Mouse (Mus musculus) G1E (cell line): Measurements from ENCODE around the gene Cxcl17. TPM values are rescaled to one million over a fixed set of nuclear protein-coding genes. Genes with fewer than 3 reads are reported as not detected.
A peak's percentile ranks its signal among the peaks of the same experiment; 100 is the strongest.

ENCODE experiments used
- ATAC-seq: 2 replicates; pipeline ENCODE4 v1.8.0; 2016; ENCODE audit warnings: mild to moderate bottlenecking; ENCODE audit not compliant: insufficient number of reproducible peaks, poor library complexity, low FRiP score, severe bottlenecking; ENCODE audit errors: extremely low read depth
- DNase-seq: peaks from one replicate; pipeline ENCODE4 v3.0.0; 2012; ENCODE audit warnings: low spot score
- H3K27me3 ChIP-seq: 2 replicates; pipeline ENCODE4 v1.6.1; 2012; ENCODE audit warnings: mild to moderate bottlenecking, low read length, inconsistent platforms; ENCODE audit not compliant: insufficient read depth
- H3K36me3 ChIP-seq: replicated peaks from 2 replicates; pipeline ENCODE3; 2012; ENCODE audit warnings: mild to moderate bottlenecking, inconsistent platforms
- H3K4me1 ChIP-seq: 2 replicates; pipeline ENCODE4 v1.6.1; 2012; ENCODE audit warnings: low read depth, low read length, inconsistent platforms, mixed read lengths; ENCODE audit not compliant: insufficient read depth
- H3K4me3 ChIP-seq: 2 replicates; pipeline ENCODE4 v1.5.1; 2012; ENCODE audit warnings: low read depth, mild to moderate bottlenecking, inconsistent platforms, low read length, moderate library complexity, mixed read lengths
- H3K9me3 ChIP-seq: replicated peaks from 2 replicates; pipeline ENCODE4 v1.6.1; 2012; ENCODE audit warnings: inconsistent platforms
- CTCF ChIP-seq: IDR thresholded peaks from 2 replicates; pipeline ENCODE4 v1.5.1; 2012; ENCODE audit warnings: low read depth, low read length, inconsistent platforms, mixed read lengths
- GATA1 ChIP-seq: IDR thresholded peaks from 2 replicates; pipeline ENCODE4 v1.6.1; 2012; ENCODE audit warnings: borderline replicate concordance, low read length, inconsistent platforms, mixed read lengths
- GATA2 ChIP-seq: IDR thresholded peaks from 2 replicates; pipeline ENCODE4 v1.6.1; 2012; ENCODE audit warnings: low read depth, low read length, inconsistent platforms, borderline replicate concordance
- POLR2AphosphoS5 ChIP-seq: IDR thresholded peaks from 2 replicates; pipeline ENCODE4 v1.6.1; 2012; ENCODE audit warnings: low read depth, low read length, inconsistent platforms; ENCODE audit not compliant: insufficient replicate concordance
- TAL1 ChIP-seq: conservative IDR thresholded peaks from 2 replicates; pipeline ENCODE4 v1.6.1; 2012; ENCODE audit warnings: low read depth, low read length, inconsistent platforms, mixed read lengths
- polyA plus RNA-seq: library from polyadenylated mRNA; stranded (reverse); fragments of >175 nt; gene quantifications from 2 replicates; pipeline ENCODE4 v1.2.3, GENCODE M21; 2012
- total RNA-seq, 2 experiments: library from RNA; stranded (forward) in 1 of 2; stranded (reverse) in 1 of 2; fragments of 200-1000 nt in 1 of 2; fragments of >200 nt in 1 of 2; fragmentation: Nextera tagmentation in 1 of 2; gene quantifications; 2 replicates each; pipeline ENCODE4 v1.2.3; 2014 to 2017

Gene Cxcl17
- total and polyA plus RNA-seq, 3 experiments = not detected

DNA sequence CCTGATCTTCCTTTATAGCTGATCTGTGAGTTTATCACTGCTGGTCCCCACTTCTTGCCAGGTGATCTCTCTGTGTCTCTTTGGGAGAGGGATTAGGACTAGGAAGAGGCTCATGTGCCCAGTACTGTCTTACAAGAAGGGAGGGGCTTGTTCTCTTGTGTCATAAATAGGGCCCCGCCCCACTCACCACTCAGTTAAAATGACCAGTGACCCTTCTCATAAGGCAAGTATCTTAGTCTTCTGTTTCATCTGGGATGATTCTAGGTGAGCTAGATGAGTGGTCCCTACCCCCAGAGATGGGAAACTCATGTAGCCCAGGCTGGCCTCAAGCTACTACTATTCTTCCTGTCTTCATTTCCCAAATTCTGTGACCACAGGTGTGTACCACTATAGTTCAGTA, 14.1 kb downstream of the Cxcl17 start, which contains the start of gene Lipe:
Gene Lipe, minus strand, starts transcription at position 101 of the 400 bp plus-strand sequence.
- Histone ChIP-seq H3K36me3 (peaks cover 28% of the 10 kb centered on the region), H3K4me1 (peaks cover 40% of the 10 kb centered on the region), H3K27me3 (no peaks in the 10 kb centered on the region), H3K9me3 (no peaks in the 10 kb centered on the region), H3K4me3 (no peak within 1 kb of the TSS)
- ATAC-seq (no peak), DNase-seq (no peak)
- TF ChIP-seq GATA2 (no peak), GATA1 (no peak), POLR2AphosphoS5 (no peak), TAL1 (no peak), CTCF (no peak)

DNA sequence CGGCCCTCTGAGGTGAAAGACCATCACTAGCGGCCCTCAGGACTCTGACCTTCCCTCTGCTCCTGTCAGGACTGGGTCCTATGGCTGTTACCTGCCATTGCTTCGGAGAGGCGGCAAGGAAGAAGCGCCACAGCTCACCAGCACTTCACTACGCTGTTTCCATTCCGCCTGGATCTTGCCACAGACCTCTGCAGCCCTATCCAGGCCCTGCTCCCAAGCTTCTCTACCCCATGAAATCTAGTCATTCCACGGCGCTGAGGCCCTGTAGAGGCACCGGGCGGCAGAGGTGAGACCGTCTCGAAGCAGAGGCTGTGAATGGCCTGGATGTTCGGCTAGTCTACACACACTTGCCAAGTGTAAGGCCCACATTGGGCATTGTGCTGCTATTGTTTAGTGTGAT, 16.1 kb downstream of the Cxcl17 start:
- Histone ChIP-seq H3K4me3 (peak overlapping the region; percentile 44; the same call in 1 of the 2 replicates), H3K27me3 (no peaks in the 10 kb centered on the region), H3K4me1 (peaks cover 53% of the 10 kb centered on the region), H3K36me3 (peaks cover 42% of the 10 kb centered on the region), H3K9me3 (no peaks in the 10 kb centered on the region)
- DNase-seq (no peak), ATAC-seq (no peak)
- TF ChIP-seq TAL1 (no peak), POLR2AphosphoS5 (no peak), GATA1 (no peak), CTCF (no peak), GATA2 (no peak)

DNA sequence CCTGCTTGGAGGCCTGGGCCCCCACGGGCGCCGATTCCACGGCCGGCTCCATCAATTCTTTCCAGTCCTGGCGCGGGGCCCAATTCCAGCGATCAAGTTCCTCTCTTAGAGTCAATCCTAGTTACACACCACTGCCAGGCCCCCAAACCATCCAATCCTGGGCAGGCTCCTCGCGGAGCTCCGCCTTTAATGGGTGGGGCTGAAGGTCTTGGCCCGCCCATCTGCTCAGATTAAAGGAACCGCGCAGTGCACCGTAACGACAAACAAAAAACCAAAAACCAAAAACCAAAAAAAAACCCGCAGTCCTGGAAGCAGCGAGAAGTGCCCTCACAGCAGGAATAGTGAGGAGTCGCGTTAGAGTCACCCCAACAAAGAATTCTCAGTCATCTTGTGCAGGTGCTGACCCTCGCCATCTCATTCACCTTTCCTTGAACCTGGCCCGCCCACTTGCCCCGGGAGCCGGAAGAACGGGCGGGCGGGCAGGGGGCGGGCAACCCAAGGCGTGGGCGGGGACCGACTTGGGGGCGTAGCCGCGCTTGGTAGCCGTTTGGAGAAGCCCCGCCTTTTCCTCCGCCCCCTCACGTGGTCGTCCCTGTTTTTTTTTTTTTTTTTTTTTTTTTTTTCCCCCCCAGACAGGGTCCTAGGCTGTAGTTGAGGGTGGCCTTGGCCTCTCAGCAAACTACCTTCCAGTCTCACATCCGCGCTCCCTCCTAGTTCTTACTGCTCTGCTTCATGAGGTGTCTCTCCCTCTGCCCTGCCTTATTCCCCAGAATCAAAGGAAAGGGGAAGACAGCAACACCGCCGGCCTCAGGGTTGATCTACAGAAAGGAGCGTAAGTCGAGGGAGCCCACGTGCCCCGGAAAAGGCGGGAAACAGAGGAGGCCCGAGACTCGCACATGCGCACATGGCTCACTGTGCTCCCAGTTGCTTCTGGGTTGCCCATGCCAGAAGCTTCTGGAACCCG, 16.8 kb downstream of the Cxcl17 start:
- H3K4me1 ChIP-seq = peaks cover 59% of the 10 kb centered on the region
- ATAC-seq = peak; percentile 97

DNA sequence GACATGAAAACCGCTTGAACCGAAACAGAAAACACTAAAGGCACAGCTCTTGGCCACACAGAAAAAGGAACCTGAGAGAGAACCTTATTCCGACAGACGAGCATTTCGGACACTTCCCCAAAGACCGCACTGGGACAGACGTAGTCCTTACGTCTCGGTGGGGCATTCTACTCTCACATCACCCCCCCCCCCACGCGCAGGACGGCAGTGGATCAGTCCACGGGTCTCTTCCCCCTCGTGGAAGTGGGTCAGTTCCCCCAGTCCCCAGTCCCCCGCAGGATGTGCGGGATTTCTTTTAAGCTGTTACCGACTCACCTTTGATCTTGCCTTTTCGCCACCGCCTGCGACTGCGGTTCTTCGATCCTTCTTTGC, 17.5 kb downstream of the Cxcl17 start:
- peaks cover 53% of the 10 kb centered on the region for H3K36me3 ChIP-seq
- no peaks in the 10 kb centered on the region for H3K27me3 ChIP-seq
- peak overlapping the region; percentile 76 for H3K4me3 ChIP-seq
- H3K9me3 ChIP-seq = no peaks in the 10 kb centered on the region
- DNase-seq (no peak), ATAC-seq (no peak)
- TF ChIP-seq POLR2AphosphoS5 = no peak
- no peak for TF ChIP-seq GATA1
- TF ChIP-seq TAL1 = no peak
- TF ChIP-seq CTCF = no peak
- no peak for TF ChIP-seq GATA2
- H3K4me1 ChIP-seq = peaks cover 66% of the 10 kb centered on the region

More for the DNA sequence above, 16.8 kb downstream of the Cxcl17 start:
- Histone ChIP-seq H3K36me3 (peaks cover 48% of the 10 kb centered on the region), H3K9me3 (no peaks in the 10 kb centered on the region), H3K4me3 (peak overlapping the region; percentile 76), H3K27me3 (no peaks in the 10 kb centered on the region)
- TF ChIP-seq POLR2AphosphoS5 (no peak), GATA1 (no peak), TAL1 (no peak), GATA2 (no peak), CTCF (no peak)
- DNase-seq = peak; percentile 98

DNA sequence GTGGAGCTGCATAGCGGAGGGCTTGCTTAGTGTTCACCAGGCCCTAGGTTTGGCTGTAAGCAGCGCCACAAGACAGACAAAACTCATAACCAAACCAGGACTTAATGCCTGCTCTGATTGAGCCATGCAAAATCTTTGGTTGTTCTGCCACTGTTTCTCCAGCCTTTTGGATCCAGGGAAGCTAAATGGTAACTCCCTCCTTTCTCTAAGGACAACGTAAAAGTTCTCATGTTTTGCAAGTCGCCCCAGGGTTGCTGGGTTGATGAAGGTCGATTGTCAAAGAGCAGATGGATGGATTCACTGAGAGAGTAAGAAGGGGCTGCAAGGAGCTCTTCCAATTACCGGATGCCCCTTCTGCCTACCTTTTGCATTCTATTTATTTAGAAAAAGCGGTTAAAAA, 17.9 kb downstream of the Cxcl17 start:
- no peak for DNase-seq
- Histone ChIP-seq H3K27me3 (no peaks in the 10 kb centered on the region), H3K4me3 (peak overlapping the region; percentile 76), H3K36me3 (peaks cover 53% of the 10 kb centered on the region), H3K9me3 (no peaks in the 10 kb centered on the region), H3K4me1 (peaks cover 70% of the 10 kb centered on the region)
- no peak for ATAC-seq
- no peak for TF ChIP-seq CTCF
- TF ChIP-seq POLR2AphosphoS5 = no peak
- no peak for TF ChIP-seq GATA1
- no peak for TF ChIP-seq GATA2
- TF ChIP-seq TAL1 = no peak

DNA sequence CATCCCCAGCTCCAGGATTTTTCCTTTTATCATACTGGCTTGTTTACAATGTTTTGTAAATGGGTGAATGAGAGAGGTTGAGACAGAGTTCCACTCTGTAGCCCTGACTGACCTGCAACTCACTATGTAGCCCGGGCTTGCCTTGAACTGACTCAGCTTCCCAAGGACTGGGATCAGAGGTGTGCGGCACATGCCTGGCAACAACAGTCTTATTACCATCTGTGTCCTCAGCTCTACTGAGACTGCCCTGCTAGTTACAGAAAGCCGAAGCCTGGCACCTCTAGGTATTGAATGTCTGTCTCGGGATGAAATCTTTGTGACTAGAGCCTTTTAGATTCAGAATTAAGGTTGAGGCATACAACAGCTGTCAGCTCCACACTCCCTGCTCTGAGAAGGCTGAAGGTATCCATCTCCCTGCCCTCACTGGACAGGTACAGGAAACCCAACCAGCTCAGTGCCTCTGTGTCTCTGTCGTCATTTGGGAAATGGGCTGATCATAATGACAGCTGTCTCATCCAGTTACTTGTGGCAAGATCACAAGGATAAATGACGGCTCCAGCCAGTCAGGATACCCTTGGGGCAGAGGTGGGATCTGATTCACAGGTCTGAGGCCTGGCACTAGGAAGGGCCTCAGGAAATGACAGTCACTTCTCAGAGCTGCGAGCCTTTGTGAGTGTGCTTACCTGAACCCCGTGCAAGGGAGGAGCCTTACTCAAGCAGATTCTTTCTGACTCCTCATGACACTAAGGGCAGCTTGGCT, 19.1 kb downstream of the Cxcl17 start:
- no peak for ATAC-seq
- H3K4me1 ChIP-seq = peaks cover 70% of the 10 kb centered on the region
- TF ChIP-seq GATA1 (no peak), TAL1 (no peak), POLR2AphosphoS5 (no peak), CTCF (no peak), GATA2 (no peak)

More for the DNA sequence above, 19.1 kb downstream of the Cxcl17 start:
- H3K4me3 ChIP-seq = no peak overlapping the region
- H3K9me3 ChIP-seq = no peaks in the 10 kb centered on the region
- no peaks in the 10 kb centered on the region for H3K27me3 ChIP-seq
- H3K36me3 ChIP-seq = peaks cover 61% of the 10 kb centered on the region
- no peak for DNase-seq
